Mouse (Mus musculus): Measurements from ENCODE around the gene Snx13. TPM values are rescaled to one million over a fixed set of nuclear protein-coding genes. Genes with fewer than 3 reads are reported as not detected.

Gene Snx13
- polyA plus RNA-seq, 1 experiment from 2014 or later, result 28.2 TPM

GRCm38 (mm10) chr12:35176628-35177027 is 129.6 kb downstream of the Snx13 start:
- Histone ChIP-seq H3K9me3 (replicated peaks; ENCODE audit: control insufficient read depth, low read length) (no peaks in the 10 kb centered on the region), H3K27ac (replicated peaks; ENCODE audit: low read depth, low read length) (no peak overlapping the region), H3K36me3 (replicated peaks; ENCODE audit: control insufficient read depth, insufficient read depth, low read depth, low read length) (no peaks in the 10 kb centered on the region), H3K27me3 (ENCODE audit: control insufficient read depth, insufficient read depth, low read length) (no peaks in the 10 kb centered on the region), H3K4me3 (ENCODE audit: low read depth, low read length) (no peak overlapping the region), H3K9ac (replicated peaks; ENCODE audit: low read length) (no peak overlapping the region), H3K4me2 (ENCODE audit: low read depth, low read length) (no peak overlapping the region), H3K4me1 (ENCODE audit: control insufficient read depth, insufficient read depth, low read length) (no peaks in the 10 kb centered on the region)
- no peak for DNase-seq (ENCODE audit: low spot score)
- no peak for ATAC-seq (replicated peaks; ENCODE audit: insufficient number of reproducible peaks, low FRiP score, low TSS enrichment, low read depth)
- 68% methylated on average over 3 of the region's 3 CpGs for WGBS

- H3K4me3 ChIP-seq (ENCODE audit: low read depth, low read length), result no peak overlapping the region
- H3K4me2 ChIP-seq (ENCODE audit: low read depth, low read length), result no peak overlapping the region
- H3K27ac ChIP-seq (replicated peaks; ENCODE audit: low read depth, low read length), result no peak overlapping the region
- ATAC-seq (replicated peaks; ENCODE audit: insufficient number of reproducible peaks, low FRiP score, low TSS enrichment, low read depth), result peak; percentile 71; the same call in 1 of the 2 replicates
- no peak overlapping the region for H3K9ac ChIP-seq (replicated peaks; ENCODE audit: low read length)
- H3K9me3 ChIP-seq (replicated peaks; ENCODE audit: control insufficient read depth, low read length), result no peaks in the 10 kb centered on the region
- no peaks in the 10 kb centered on the region for H3K27me3 ChIP-seq (ENCODE audit: control insufficient read depth, insufficient read depth, low read length)
- DNase-seq (ENCODE audit: low spot score), result peak; percentile 93
- no peaks in the 10 kb centered on the region for H3K36me3 ChIP-seq (replicated peaks; ENCODE audit: control insufficient read depth, insufficient read depth, low read depth, low read length)
- 13% methylated on average over 3 of the region's 3 CpGs for WGBS
- no peaks in the 10 kb centered on the region for H3K4me1 ChIP-seq (ENCODE audit: control insufficient read depth, insufficient read depth, low read length)
Measured at GRCm38 (mm10) chr12:35182675-35183074, 135.7 kb downstream of the Snx13 start.

GRCm38 (mm10) chr12:35184261-35184660 is 137.3 kb downstream of the Snx13 start:
- no peaks in the 10 kb centered on the region for H3K27me3 ChIP-seq (ENCODE audit: control insufficient read depth, insufficient read depth, low read length)
- H3K9me3 ChIP-seq (replicated peaks; ENCODE audit: control insufficient read depth, low read length), result no peaks in the 10 kb centered on the region
- no peak for DNase-seq (ENCODE audit: low spot score)
- no peaks in the 10 kb centered on the region for H3K36me3 ChIP-seq (replicated peaks; ENCODE audit: control insufficient read depth, insufficient read depth, low read depth, low read length)
- H3K4me2 ChIP-seq (ENCODE audit: low read depth, low read length), result no peak overlapping the region
- H3K27ac ChIP-seq (replicated peaks; ENCODE audit: low read depth, low read length), result no peak overlapping the region
- H3K4me3 ChIP-seq (ENCODE audit: low read depth, low read length), result no peak overlapping the region
- no peaks in the 10 kb centered on the region for H3K4me1 ChIP-seq (ENCODE audit: control insufficient read depth, insufficient read depth, low read length)
- WGBS, result 82% methylated on average over 5 of the region's 5 CpGs
- no peak for ATAC-seq (replicated peaks; ENCODE audit: insufficient number of reproducible peaks, low FRiP score, low TSS enrichment, low read depth)
- no peak overlapping the region for H3K9ac ChIP-seq (replicated peaks; ENCODE audit: low read length)

GRCm38 (mm10) chr12:35191698-35192425 is 144.9 kb downstream of the Snx13 start:
- Histone ChIP-seq H3K4me1 (ENCODE audit: control insufficient read depth, insufficient read depth, low read length) (no peaks in the 10 kb centered on the region), H3K36me3 (replicated peaks; ENCODE audit: control insufficient read depth, insufficient read depth, low read depth, low read length) (no peaks in the 10 kb centered on the region), H3K27ac (replicated peaks; ENCODE audit: low read depth, low read length) (no peak overlapping the region), H3K27me3 (ENCODE audit: control insufficient read depth, insufficient read depth, low read length) (no peaks in the 10 kb centered on the region), H3K9me3 (replicated peaks; ENCODE audit: control insufficient read depth, low read length) (no peaks in the 10 kb centered on the region), H3K4me2 (ENCODE audit: low read depth, low read length) (peak overlapping the region; percentile 36; the same call in 1 of the 2 replicates), H3K4me3 (ENCODE audit: low read depth, low read length) (no peak overlapping the region), H3K9ac (replicated peaks; ENCODE audit: low read length) (no peak overlapping the region)
- ATAC-seq (replicated peaks; ENCODE audit: insufficient number of reproducible peaks, low FRiP score, low TSS enrichment, low read depth) (peak; percentile 65; the same call in 1 of the 2 replicates), DNase-seq (ENCODE audit: low spot score) (peak; percentile 91)
- 51% methylated on average over 17 of the region's 17 CpGs for WGBS

- no peak overlapping the region for H3K4me3 ChIP-seq (ENCODE audit: low read depth, low read length)
- DNase-seq (ENCODE audit: low spot score) (no peak), ATAC-seq (replicated peaks; ENCODE audit: insufficient number of reproducible peaks, low FRiP score, low TSS enrichment, low read depth) (peak; percentile 58)
- no peak overlapping the region for H3K9ac ChIP-seq (replicated peaks; ENCODE audit: low read length)
- H3K4me2 ChIP-seq (ENCODE audit: low read depth, low read length), result peak overlapping the region; percentile 36; the same call in 1 of the 2 replicates
- no peaks in the 10 kb centered on the region for H3K9me3 ChIP-seq (replicated peaks; ENCODE audit: control insufficient read depth, low read length)
- no peak overlapping the region for H3K27ac ChIP-seq (replicated peaks; ENCODE audit: low read depth, low read length)
- H3K27me3 ChIP-seq (ENCODE audit: control insufficient read depth, insufficient read depth, low read length), result no peaks in the 10 kb centered on the region
- H3K36me3 ChIP-seq (replicated peaks; ENCODE audit: control insufficient read depth, insufficient read depth, low read depth, low read length), result no peaks in the 10 kb centered on the region
- 23% methylated on average over 2 of the region's 2 CpGs for WGBS
- no peaks in the 10 kb centered on the region for H3K4me1 ChIP-seq (ENCODE audit: control insufficient read depth, insufficient read depth, low read length)
Measured at GRCm38 (mm10) chr12:35192426-35192769, 145.4 kb downstream of the Snx13 start.

MicroRNA genes within 50 kb of the gene (microRNA counts, 519-probe panel; counts per million panel counts)
- not detected for microRNA mmu-miR-680

Small RNAs within 50 kb of the gene (microRNA-seq; reads per million reads assigned to microRNA genes)
- gene Mir680-3 (ENCODE audit: borderline number of aligned reads), result not detected

Other genes with a start within 250 kb of the Snx13 start
- gene Hdac9, start 130.1 kb upstream of the Snx13 start, polyA plus RNA-seq (2014; fragmentation: Nextera tagmentation; extraction: Ambion mirVana), result 6.7 TPM in 2 replicates
- not detected in 2 replicates for gene Prps1l1, start 62.4 kb upstream of the Snx13 start, polyA plus RNA-seq (2014; fragmentation: Nextera tagmentation; extraction: Ambion mirVana)

All from embryonic facial prominence, embryonic 11.5 days (tissue).